Mouse (Mus musculus): Measurements from ENCODE around the gene Arhgap33.
"Not testable (repeated sequence)": the region's sequence is repeated elsewhere in the genome, so short reads cannot be mapped to it uniquely, and the experiment has no call there.

The Arhgap33 gene

GRCm38 (mm10) chr7:30492765-30493164 lies 42.1 kb downstream of the Arhgap33 start:
- peak; percentile 90 for DNase-seq

- no peak for DNase-seq
Observed at GRCm38 (mm10) chr7:30490957-30491307, 43.9 kb downstream of the Arhgap33 start.

GRCm38 (mm10) chr7:30490251-30490956 lies 44.5 kb downstream of the Arhgap33 start:
- DNase-seq, result peak; percentile 41

DNA sequence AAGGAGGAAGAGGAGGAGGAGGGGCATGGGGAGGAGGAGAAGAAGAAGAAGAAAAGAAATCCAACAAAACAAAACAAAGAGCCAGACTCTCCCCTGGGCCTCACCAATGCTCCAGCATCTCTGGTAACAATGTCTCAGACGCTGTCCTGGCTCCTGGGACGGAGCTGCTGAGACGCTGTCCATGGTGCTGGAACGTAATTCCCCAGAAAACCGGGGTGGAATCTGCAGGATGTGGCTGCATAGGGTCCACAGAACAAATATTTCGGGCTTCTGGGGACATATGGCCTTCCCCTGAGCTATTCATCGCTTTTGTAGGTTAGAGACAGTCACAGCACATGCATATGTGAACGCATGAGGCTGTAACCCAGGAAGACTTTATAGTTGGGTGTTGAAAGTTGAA lies 50.6 kb downstream of the Arhgap33 start:
- DNase-seq, result no peak

GRCm38 (mm10) chr7:30477415-30478381 lies 57.2 kb downstream of the Arhgap33 start:
- no peak for DNase-seq

DNA sequence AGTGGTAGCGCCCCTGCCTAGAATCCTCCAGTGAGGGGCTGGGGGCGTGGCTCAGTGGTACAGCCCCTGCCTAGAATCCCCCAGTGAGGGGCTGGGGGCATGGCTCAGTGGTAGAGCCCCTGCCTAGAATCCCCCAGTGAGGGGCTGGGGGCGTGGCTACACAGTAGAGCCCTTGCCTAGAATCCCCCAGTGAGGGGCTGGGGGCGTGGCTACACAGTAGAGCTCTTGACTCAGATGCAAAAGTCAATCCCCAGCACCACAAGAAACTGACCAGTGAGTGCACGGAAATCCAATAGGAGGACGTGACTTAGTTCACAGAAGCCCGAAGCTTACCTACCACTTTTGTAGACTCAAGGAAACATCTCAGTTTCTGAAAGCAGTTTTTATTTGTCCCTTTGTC lies 58.7 kb downstream of the Arhgap33 start:
- DNase-seq, result not testable (repeated sequence)

GRCm38 (mm10) chr7:30474999-30475398 lies 59.9 kb downstream of the Arhgap33 start:
- DNase-seq, result no peak

- peak; percentile 65 for DNase-seq
Observed at GRCm38 (mm10) chr7:30472411-30472810, 62.4 kb downstream of the Arhgap33 start.
